Mouse (Mus musculus) neural tube, embryonic 15.5 days (tissue): ENCODE measurements at regions not wholly inside any gene's neighbourhood (a gene's known extent, or its start where the extent isn't known, plus 50 kb on each side); places are given as distances from the start of the nearest gene placed in this dataset.
A peak's percentile ranks its signal among the peaks of the same experiment; 100 is the strongest.
"Not testable (repeated sequence)": the region's sequence is repeated elsewhere in the genome, so short reads cannot be mapped to it uniquely, and the experiment has no call there.

Experiments used
- ATAC-seq: fragments of 200-750 bp; cut with Nextera tagmentation; 2 replicates; pipeline ENCODE4 v1.8.0; 2017; ENCODE audit warnings: mild to moderate bottlenecking, moderate TSS enrichment, moderate library complexity; ENCODE audit not compliant: low FRiP score
- H3K27ac ChIP-seq: fragments of 300-500 bp; sonication (generic); replicated peaks from 2 replicates; pipeline ENCODE4 v1.5.1; 2015; ENCODE audit warnings: mild to moderate bottlenecking, inconsistent platforms
- H3K27me3 ChIP-seq: fragments of 300-500 bp; sonication (generic); replicated peaks from 2 replicates; pipeline ENCODE4 v1.6.1; 2015; ENCODE audit warnings: inconsistent platforms
- H3K36me3 ChIP-seq: fragments of 300-500 bp; sonication (generic); 2 replicates; pipeline ENCODE4 v1.6.1; 2015; ENCODE audit warnings: inconsistent platforms
- H3K4me1 ChIP-seq: fragments of 300-500 bp; sonication (generic); 2 replicates; pipeline ENCODE4 v1.6.1; 2015; ENCODE audit warnings: inconsistent platforms
- H3K4me2 ChIP-seq: fragments of 300-500 bp; sonication (generic); 2 replicates; pipeline ENCODE4 v1.6.1; 2015; ENCODE audit warnings: inconsistent platforms, mild to moderate bottlenecking, moderate library complexity
- H3K4me3 ChIP-seq: fragments of 300-500 bp; sonication (generic); replicated peaks from 2 replicates; pipeline ENCODE4 v1.5.1; 2015; ENCODE audit warnings: mild to moderate bottlenecking, inconsistent platforms
- H3K9ac ChIP-seq: fragments of 300-500 bp; sonication (generic); replicated peaks from 2 replicates; pipeline ENCODE4 v1.6.1; 2015; ENCODE audit warnings: mild to moderate bottlenecking, inconsistent platforms
- H3K9me3 ChIP-seq: fragments of 300-500 bp; sonication (generic); replicated peaks from 2 replicates; pipeline ENCODE4 v1.6.1; 2016; ENCODE audit warnings: inconsistent platforms
- WGBS: fragments of 180-500 bp; shearing (Covaris S2); methylation state at CpG from one replicate; pipeline ENCODE4 v1.1.7; 2015; ENCODE audit warnings: mixed read lengths; 5-methylcytosine and 5-hydroxymethylcytosine counted together

DNA sequence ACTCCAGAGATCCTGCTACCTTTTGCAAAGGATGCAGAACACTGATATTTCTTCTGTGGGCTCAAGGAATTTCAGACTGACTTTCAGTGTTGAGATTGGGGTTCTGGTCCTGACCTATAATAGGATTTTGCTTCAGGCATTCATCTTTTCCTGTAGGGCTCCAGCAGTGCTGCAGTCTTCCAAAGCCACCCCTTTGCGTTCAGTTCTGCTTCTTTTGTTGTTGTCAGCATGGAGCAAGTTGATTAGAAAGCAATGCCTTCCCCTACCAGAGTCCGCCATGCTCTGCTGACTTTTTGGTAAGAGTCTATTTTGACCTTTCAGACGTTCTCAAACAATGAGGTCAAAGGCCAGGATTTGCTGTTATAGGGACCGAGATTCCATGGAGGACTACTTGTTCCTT is 297.0 kb downstream of the Impad1 start:
- WGBS: 24% methylated on average over 4 of the region's 4 CpGs
- no peak overlapping the region for H3K9ac ChIP-seq
- no peak for ATAC-seq
- H3K27ac ChIP-seq: no peak overlapping the region
- no peak overlapping the region for H3K4me3 ChIP-seq
- no peaks in the 10 kb centered on the region for H3K9me3 ChIP-seq
- H3K36me3 ChIP-seq: no peaks in the 10 kb centered on the region
- H3K27me3 ChIP-seq: no peaks in the 10 kb centered on the region
- no peaks in the 10 kb centered on the region for H3K4me1 ChIP-seq
- no peak overlapping the region for H3K4me2 ChIP-seq

DNA sequence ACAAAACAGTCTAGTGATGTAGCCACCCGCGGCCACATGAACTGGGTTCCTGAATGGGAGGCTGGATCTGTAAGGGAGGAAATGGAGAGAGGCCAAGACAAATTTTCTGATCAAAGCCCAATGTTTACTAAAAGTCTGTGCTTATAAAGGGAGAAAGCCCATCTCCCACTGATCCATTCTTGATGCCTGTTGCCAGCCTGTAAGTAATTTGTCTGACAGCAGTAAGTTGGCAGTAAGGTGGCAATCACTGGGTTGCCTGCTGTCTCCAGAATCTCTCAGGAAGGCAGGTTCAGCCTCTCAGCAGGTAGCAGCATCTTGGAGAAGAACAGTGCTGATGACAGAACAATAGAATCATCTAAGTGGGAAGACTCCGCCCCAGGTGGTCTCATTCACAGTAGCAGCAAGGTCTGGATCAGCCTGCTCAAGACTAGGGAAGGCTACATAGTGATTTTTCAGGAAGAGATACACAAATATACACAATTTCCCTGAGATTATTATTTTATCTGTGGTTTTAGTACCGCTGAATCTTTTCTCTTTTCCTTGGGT is 327.9 kb downstream of the Impad1 start:
- no peak for ATAC-seq
- Histone ChIP-seq H3K4me1 (no peaks in the 10 kb centered on the region), H3K27ac (no peak overlapping the region), H3K4me3 (no peak overlapping the region), H3K9me3 (no peaks in the 10 kb centered on the region), H3K27me3 (no peaks in the 10 kb centered on the region), H3K36me3 (no peaks in the 10 kb centered on the region), H3K9ac (no peak overlapping the region), H3K4me2 (no peak overlapping the region)
- 60% methylated on average over 4 of the region's 4 CpGs for WGBS

DNA sequence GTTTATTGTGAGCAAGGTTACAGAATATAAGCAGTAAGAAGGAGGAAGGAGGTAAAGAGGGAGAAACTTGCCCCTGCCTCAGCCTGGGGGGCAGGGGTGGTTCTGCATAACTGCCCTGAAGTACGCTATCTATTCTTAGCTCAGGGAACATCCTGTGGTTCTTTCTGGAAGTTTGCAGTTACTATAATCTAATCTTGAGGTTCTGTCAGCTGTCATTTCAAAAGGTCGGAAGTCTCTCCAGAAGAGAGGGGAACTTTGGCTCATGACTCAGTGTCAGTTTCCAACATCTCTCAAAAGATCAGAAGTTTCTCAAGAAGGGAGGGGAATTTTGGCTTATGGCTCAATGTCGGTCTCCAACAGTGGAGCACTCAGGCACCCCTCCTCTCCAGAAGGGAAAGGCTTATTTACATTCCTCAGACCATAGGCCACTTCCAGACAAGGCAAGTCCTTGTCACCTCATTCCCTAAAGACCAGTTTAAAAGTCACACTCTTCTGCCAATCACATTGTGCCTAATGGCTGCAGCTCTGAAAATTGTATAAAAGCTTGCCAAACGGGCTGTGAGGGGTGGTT is 328.9 kb downstream of the Impad1 start:
- Histone ChIP-seq H3K9ac (no peak overlapping the region), H3K4me2 (no peak overlapping the region), H3K4me1 (no peaks in the 10 kb centered on the region), H3K27me3 (no peaks in the 10 kb centered on the region), H3K27ac (no peak overlapping the region), H3K9me3 (no peaks in the 10 kb centered on the region; the same call in 1 of the 2 replicates), H3K4me3 (no peak overlapping the region), H3K36me3 (no peaks in the 10 kb centered on the region)
- 74% methylated on average over 4 of the region's 4 CpGs for WGBS
- no peak for ATAC-seq

DNA sequence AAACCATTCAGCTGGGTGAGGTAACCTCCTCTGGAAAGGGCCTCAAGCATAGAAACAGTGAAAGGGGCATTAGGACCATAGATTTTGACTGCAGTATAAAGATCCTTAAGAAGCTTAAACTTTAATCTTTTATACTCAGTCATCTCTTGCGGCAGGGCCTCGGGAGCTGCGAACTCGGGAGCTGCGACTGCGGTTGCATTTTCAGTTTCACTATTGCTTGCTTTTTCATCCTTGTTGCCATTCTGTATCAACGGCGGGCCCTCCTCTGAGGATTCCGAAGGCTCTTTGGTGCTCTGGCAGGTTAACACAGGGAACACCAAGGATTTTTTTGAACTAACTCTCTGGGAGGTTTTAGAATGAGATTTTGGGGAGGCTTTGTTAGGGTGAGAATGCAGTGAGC is 333.9 kb downstream of the Impad1 start:
- H3K4me1 ChIP-seq: no peaks in the 10 kb centered on the region
- no peak overlapping the region for H3K4me2 ChIP-seq
- ATAC-seq: no peak
- no peak overlapping the region for H3K27ac ChIP-seq
- no peak overlapping the region for H3K4me3 ChIP-seq
- no peaks in the 10 kb centered on the region for H3K36me3 ChIP-seq
- H3K27me3 ChIP-seq: no peaks in the 10 kb centered on the region
- WGBS: 92% methylated on average over 9 of the region's 9 CpGs
- no peak overlapping the region for H3K9ac ChIP-seq
- H3K9me3 ChIP-seq: no peaks in the 10 kb centered on the region; the same call in 1 of the 2 replicates

DNA sequence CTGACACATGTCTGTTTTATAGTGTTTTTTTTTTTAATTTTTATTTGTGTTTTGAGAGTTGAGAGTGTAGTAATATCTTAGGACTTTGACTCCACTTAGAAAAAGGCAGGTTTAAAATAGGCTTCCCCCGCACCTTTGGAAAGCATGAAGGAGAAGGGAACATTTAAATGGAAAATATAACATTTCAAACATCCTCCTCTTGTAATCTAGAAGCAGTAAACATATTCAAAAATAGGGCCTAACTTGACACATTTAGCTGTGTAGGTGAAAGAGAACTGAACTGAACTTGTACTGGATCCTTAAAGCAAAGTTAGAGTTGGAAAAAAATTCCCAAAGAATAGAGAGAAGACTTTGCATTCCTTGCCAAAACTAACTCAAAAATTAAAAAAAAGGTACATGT is 343.1 kb downstream of the Impad1 start:
- Histone ChIP-seq H3K27ac (no peak overlapping the region), H3K4me3 (no peak overlapping the region), H3K4me2 (no peak overlapping the region), H3K4me1 (no peaks in the 10 kb centered on the region), H3K9me3 (no peaks in the 10 kb centered on the region), H3K27me3 (no peaks in the 10 kb centered on the region), H3K9ac (no peak overlapping the region), H3K36me3 (no peaks in the 10 kb centered on the region)
- WGBS: 97% methylated on average over 1 of the region's 1 CpGs
- ATAC-seq: no peak

DNA sequence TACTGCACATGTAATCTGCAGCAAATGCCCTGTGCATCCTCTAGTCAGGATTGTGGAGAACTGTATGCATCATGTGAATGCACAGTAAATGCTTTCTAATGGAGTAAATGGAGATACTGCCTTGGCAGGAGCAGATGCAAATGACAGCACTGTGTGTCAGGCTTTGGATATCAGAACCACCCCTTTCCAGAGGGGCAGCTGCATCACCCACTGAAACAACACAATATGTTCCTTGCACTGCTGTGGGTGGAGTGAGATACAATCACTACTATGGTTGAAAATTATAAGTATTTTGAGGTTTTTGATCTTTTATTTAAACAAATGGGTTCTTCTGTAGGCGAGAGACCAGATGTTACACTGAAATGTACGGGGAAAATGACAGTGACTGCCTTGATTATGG is 350.5 kb downstream of the Impad1 start:
- no peak overlapping the region for H3K4me2 ChIP-seq
- H3K4me3 ChIP-seq: no peak overlapping the region
- no peaks in the 10 kb centered on the region for H3K36me3 ChIP-seq
- no peak overlapping the region for H3K27ac ChIP-seq
- H3K27me3 ChIP-seq: no peaks in the 10 kb centered on the region
- no peaks in the 10 kb centered on the region for H3K4me1 ChIP-seq
- ATAC-seq: no peak
- 82% methylated on average over 2 of the region's 2 CpGs for WGBS
- no peak overlapping the region for H3K9ac ChIP-seq
- H3K9me3 ChIP-seq: no peaks in the 10 kb centered on the region

DNA sequence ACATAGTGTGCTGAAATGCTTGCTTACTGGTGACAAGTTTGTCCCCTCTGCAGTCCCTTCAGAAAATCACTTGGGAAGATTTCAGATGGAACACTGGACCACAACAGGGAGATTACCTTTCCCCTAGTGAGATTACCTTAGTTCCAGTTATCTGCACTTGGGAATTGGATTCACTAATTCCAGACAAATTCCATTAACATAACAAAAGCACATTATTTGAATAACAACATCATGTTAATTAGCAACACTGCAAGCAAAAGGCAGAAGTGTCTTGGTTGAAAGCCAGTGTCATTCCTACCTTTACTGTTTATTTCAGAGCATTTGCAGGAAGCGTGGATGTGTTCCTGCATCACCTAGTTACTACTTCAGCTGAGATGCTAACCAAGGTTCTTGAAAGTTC is 355.6 kb downstream of the Impad1 start:
- 74% methylated on average over 1 of the region's 1 CpGs for whole genome bisulfite sequencing
- Histone ChIP-seq H3K4me1 (no peaks in the 10 kb centered on the region), H3K27ac (no peak overlapping the region), H3K9ac (no peak overlapping the region), H3K27me3 (no peaks in the 10 kb centered on the region), H3K9me3 (no peaks in the 10 kb centered on the region), H3K36me3 (no peaks in the 10 kb centered on the region), H3K4me2 (no peak overlapping the region), H3K4me3 (no peak overlapping the region)
- no peak for ATAC-seq

DNA sequence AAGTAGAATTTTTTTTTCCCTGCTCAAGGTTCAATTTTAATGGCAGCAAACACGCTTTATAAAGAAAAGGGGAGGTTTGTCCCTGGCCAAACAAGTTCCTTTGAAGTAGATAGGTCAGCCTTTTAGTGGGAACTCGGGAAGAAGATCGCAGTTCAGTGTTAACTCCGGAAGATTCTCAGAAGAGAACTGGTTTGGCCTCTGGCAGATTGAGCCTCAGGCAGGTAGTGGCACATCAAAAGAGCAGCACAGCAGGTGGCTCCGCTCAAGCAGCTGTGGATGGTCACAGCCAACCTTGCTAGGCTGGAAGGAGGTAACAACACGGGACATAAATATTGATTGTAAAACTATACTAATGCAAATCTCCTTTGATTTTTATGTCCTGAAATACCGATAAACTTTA is 347.2 kb upstream of the Sdr16c6 start:
- H3K27me3 ChIP-seq, H3K9me3 ChIP-seq, H3K36me3 ChIP-seq, H3K4me3 ChIP-seq, H3K27ac ChIP-seq, H3K4me2 ChIP-seq, ATAC-seq, H3K9ac ChIP-seq, H3K4me1 ChIP-seq: not testable (repeated sequence)
- 25% methylated on average over 7 of the region's 7 CpGs for WGBS

DNA sequence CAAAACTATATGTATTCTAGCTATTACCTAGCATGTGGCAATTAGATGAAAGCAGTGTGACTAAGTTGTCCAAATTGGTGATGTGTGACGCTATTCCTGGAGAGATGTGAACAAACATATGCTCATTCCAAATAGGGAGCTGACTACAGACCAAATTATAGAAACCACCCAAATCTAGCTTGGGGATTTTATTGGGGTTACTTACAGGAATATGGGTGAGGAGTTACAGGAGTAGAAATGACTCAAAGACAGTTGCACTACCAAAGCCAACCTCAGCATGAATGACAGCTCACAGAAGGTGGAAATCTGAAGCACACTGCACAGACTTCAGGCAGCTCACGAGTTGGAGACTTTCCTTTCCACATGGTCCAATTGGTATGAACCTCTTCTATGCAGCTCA is 326.5 kb upstream of the Sdr16c6 start:
- Histone ChIP-seq H3K27ac (no peak overlapping the region), H3K9me3 (no peaks in the 10 kb centered on the region), H3K4me3 (no peak overlapping the region), H3K4me2 (no peak overlapping the region), H3K9ac (no peak overlapping the region), H3K27me3 (no peaks in the 10 kb centered on the region), H3K36me3 (no peaks in the 10 kb centered on the region), H3K4me1 (no peaks in the 10 kb centered on the region)
- WGBS: 77% methylated on average over 2 of the region's 2 CpGs
- ATAC-seq: no peak

DNA sequence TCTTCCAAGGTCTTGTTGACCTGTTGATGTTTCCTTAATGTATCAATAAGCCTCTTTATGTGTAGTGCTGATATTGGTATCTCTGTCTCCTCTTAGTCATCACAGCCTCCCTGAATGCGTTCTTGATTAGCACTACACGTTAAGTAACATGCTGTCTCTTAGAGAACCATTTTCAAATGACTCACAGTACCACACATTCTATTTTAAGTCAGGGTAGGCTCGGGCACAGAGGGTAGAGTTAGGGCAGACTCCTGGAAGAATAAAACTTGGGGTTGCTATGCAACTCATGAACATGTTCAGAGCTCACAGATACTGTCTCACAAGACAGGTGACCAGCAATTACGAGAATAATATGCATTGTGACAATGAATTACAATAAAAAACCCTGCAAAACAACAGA is 320.1 kb upstream of the Sdr16c6 start:
- H3K4me2 ChIP-seq: no peak overlapping the region
- H3K9me3 ChIP-seq: no peaks in the 10 kb centered on the region
- 83% methylated on average over 4 of the region's 4 CpGs for WGBS
- no peaks in the 10 kb centered on the region for H3K4me1 ChIP-seq
- no peaks in the 10 kb centered on the region for H3K27me3 ChIP-seq
- no peak overlapping the region for H3K4me3 ChIP-seq
- H3K27ac ChIP-seq: no peak overlapping the region
- no peak for ATAC-seq
- no peak overlapping the region for H3K9ac ChIP-seq
- no peaks in the 10 kb centered on the region for H3K36me3 ChIP-seq

DNA sequence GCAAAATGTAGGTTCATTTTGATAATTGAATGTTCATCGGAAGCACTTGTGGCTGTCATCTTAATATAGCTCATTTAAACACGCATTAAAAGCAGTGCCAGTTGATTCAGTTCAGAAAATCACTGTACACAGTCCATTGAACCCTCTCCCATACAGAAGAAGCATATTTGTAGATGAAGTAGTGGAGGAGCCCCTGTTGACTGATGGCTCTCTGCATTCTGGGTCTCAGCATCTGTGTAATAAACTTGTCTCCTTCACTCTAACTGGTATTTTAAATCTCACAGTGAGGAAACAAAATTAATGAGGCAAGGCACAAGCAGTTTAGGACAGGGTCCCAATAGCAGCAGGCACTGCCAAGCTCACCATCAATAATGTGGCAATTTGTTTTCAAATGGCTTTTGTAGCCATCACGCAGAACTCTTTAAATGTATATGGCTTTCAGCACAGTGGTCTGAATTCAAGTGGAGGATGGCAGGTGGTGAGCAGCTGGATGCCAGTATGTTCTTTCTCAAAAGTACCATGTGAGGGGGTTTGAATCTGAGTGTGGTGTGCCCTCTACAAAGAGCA is 302.8 kb upstream of the Sdr16c6 start:
- H3K4me1 ChIP-seq: no peaks in the 10 kb centered on the region
- ATAC-seq: peak; percentile 91
- 42% methylated on average over 3 of the region's 3 CpGs for WGBS

DNA sequence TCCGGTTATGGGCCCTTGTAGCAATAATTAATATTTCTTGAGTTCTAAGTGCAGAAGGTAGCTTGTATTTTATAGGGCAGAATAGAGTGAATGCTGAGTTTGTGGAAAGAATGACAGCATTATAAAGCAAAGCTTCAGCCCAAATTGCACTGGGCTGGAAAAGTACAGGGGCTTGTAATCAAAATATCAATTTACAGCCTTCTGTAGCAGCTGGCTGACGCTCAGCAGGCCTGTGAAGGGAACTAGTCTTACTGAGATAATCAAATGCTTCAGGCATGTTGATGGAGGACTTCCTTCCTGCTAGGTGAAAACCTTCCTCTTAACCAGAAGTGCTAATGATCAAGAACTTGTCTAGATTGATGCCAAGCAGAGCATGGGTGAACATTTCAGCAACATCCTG is 257.9 kb upstream of the Sdr16c6 start:
- Histone ChIP-seq H3K27ac (no peak overlapping the region), H3K9me3 (no peaks in the 10 kb centered on the region), H3K9ac (no peak overlapping the region), H3K4me1 (no peaks in the 10 kb centered on the region), H3K4me3 (no peak overlapping the region), H3K36me3 (no peaks in the 10 kb centered on the region), H3K4me2 (no peak overlapping the region), H3K27me3 (no peaks in the 10 kb centered on the region)
- WGBS: 67% methylated on average over 2 of the region's 2 CpGs
- no peak for ATAC-seq

More for the DNA sequence above, 302.8 kb upstream of the Sdr16c6 start:
- Histone ChIP-seq H3K9me3 (no peaks in the 10 kb centered on the region), H3K27ac (no peak overlapping the region), H3K27me3 (no peaks in the 10 kb centered on the region), H3K4me3 (no peak overlapping the region), H3K36me3 (no peaks in the 10 kb centered on the region), H3K4me2 (no peak overlapping the region), H3K9ac (no peak overlapping the region)
